Mouse (Mus musculus): ENCODE results near the gene Flt1. TPM values are rescaled to one million over a fixed set of nuclear protein-coding genes. Genes with fewer than 3 reads are reported as not detected.
A peak's percentile ranks its signal among the peaks of the same experiment; 100 is the strongest.

The Flt1 gene
- total and polyA plus RNA-seq, 3 experiments, result 0.03 to 0.08 TPM; not detected in 1

- Histone ChIP-seq H3K36me3 (ENCODE audit: control insufficient read depth in 1 of 2, insufficient read depth in 2 of 2, low read length in 2 of 2) (no peaks in the 10 kb centered on the region), H3K9ac (ENCODE audit: control insufficient read depth, low read depth, low read length, poor library complexity, severe bottlenecking) (no peak overlapping the region), H3K9me3 (replicated peaks; ENCODE audit: insufficient read depth, low read length) (no peaks in the 10 kb centered on the region), H3K79me2 (ENCODE audit: control insufficient read depth, insufficient read depth, low read length, poor library complexity) (no peaks in the 10 kb centered on the region), H3K27ac (ENCODE audit: control insufficient read depth, low read depth, low read length) (no peak overlapping the region), H3K4me1 (ENCODE audit: control insufficient read depth in 1 of 2, insufficient read depth in 2 of 2, low read length in 2 of 2) (no peaks in the 10 kb centered on the region), H3K4me3 (ENCODE audit: control insufficient read depth in 1 of 2, insufficient read depth in 1 of 2, low read depth in 2 of 2, low read length in 2 of 2) (no peak overlapping the region), H3K27me3 (ENCODE audit: control insufficient read depth in 1 of 2, insufficient read depth in 2 of 2, low read length in 2 of 2) (no peaks in the 10 kb centered on the region)
- TF ChIP-seq MAFK (IDR thresholded peaks at IDR 0.05; ENCODE audit: borderline replicate concordance, low read depth, low read length), result no peak
- TF ChIP-seq RAD21 (IDR thresholded peaks at IDR 0.05; ENCODE audit: low read depth, low read length), result no peak
- no peak for TF ChIP-seq ETS1 (IDR thresholded peaks at IDR 0.05; ENCODE audit: low read depth, low read length)
- no peak for TF ChIP-seq USF2 (IDR thresholded peaks at IDR 0.05; ENCODE audit: borderline replicate concordance in 1 of 2, insufficient read depth in 1 of 2, low read depth in 1 of 2, low read length in 2 of 2)
- TF ChIP-seq BHLHE40 (IDR thresholded peaks at IDR 0.05; ENCODE audit: borderline replicate concordance, low read depth, low read length), result no peak
- TF ChIP-seq POLR2AphosphoS2 (IDR thresholded peaks at IDR 0.05; ENCODE audit: low read length), result no peak
- no peak for TF ChIP-seq CHD1 (IDR thresholded peaks at IDR 0.05; ENCODE audit: low read depth, low read length)
- no peak for TF ChIP-seq CHD2 (IDR thresholded peaks at IDR 0.05; ENCODE audit: low read length)
- no peak for TF ChIP-seq TAL1 (IDR thresholded peaks at IDR 0.05; ENCODE audit: low read length)
- no peak for TF ChIP-seq MYB (IDR thresholded peaks at IDR 0.05; ENCODE audit: low read depth, low read length)
- TF ChIP-seq UBTF (IDR thresholded peaks at IDR 0.05; ENCODE audit: borderline replicate concordance, insufficient read depth, low read depth, low read length), result no peak
- TF ChIP-seq ZC3H11A (IDR thresholded peaks at IDR 0.05; ENCODE audit: low read depth, low read length), result no peak
- TF ChIP-seq HCFC1 (IDR thresholded peaks at IDR 0.05; ENCODE audit: low read depth, low read length), result no peak
- no peak for TF ChIP-seq TCF12 (IDR thresholded peaks at IDR 0.05; ENCODE audit: low read depth, low read length)
- TF ChIP-seq POLR2A (IDR thresholded peaks at IDR 0.05; ENCODE audit: control insufficient read depth in 1 of 2, insufficient read depth in 1 of 2, low read depth in 1 of 2, low read length in 2 of 2, poor library complexity in 1 of 2), result no peak
- DNase-seq (ENCODE audit: low read depth, low spot score), result no peak
Observed at GRCm38 (mm10) chr5:147736766-147737280, 11.0 kb upstream of the Flt1 start.

DNA sequence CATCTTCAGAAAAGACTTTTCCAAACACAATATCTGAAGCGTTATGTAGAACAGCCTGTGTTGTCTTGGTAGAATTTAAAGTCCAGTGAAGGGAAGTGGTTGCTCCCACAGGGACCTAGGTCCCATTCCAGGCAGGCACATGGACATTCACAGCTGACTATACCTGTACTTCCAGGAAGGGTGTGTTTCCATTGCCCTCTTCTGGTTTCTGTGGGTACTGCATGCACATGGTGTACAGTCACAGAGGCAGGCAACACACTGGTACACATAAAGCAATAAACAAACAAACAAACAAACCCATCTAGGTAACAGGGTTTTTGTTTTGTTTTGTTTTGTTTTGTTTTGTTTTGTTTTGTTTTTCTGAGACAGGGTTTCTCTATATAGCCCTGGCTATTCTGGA lies 7.9 kb upstream of the Flt1 start:
- Histone ChIP-seq H3K36me3 (ENCODE audit: control insufficient read depth in 1 of 2, insufficient read depth in 2 of 2, low read length in 2 of 2) (no peaks in the 10 kb centered on the region), H3K27me3 (ENCODE audit: control insufficient read depth in 1 of 2, insufficient read depth in 2 of 2, low read length in 2 of 2) (no peaks in the 10 kb centered on the region), H3K4me1 (ENCODE audit: control insufficient read depth in 1 of 2, insufficient read depth in 2 of 2, low read length in 2 of 2) (no peaks in the 10 kb centered on the region), H3K9ac (ENCODE audit: control insufficient read depth, low read depth, low read length, poor library complexity, severe bottlenecking) (no peak overlapping the region), H3K27ac (ENCODE audit: control insufficient read depth, low read depth, low read length) (no peak overlapping the region), H3K79me2 (ENCODE audit: control insufficient read depth, insufficient read depth, low read length, poor library complexity) (no peaks in the 10 kb centered on the region), H3K4me3 (ENCODE audit: control insufficient read depth in 1 of 2, insufficient read depth in 1 of 2, low read depth in 2 of 2, low read length in 2 of 2) (no peak overlapping the region), H3K9me3 (replicated peaks; ENCODE audit: insufficient read depth, low read length) (no peaks in the 10 kb centered on the region)
- TF ChIP-seq HCFC1 (IDR thresholded peaks at IDR 0.05; ENCODE audit: low read depth, low read length) (no peak), MYC (IDR thresholded peaks at IDR 0.05; ENCODE audit: low read depth, low read length) (0 out of 2 replicates have a peak, but pooled peaks have one; percentile 23), MAZ (IDR thresholded peaks at IDR 0.05; ENCODE audit: low read depth, low read length) (no peak), ZC3H11A (IDR thresholded peaks at IDR 0.05; ENCODE audit: low read depth, low read length) (peak; percentile 73), SMC3 (IDR thresholded peaks at IDR 0.05; ENCODE audit: low read depth, low read length) (peak; percentile 66), USF2 (IDR thresholded peaks at IDR 0.05; ENCODE audit: borderline replicate concordance in 1 of 2, insufficient read depth in 1 of 2, low read depth in 1 of 2, low read length in 2 of 2) (no peak), CTCF (IDR thresholded peaks at IDR 0.05 in 2 of 3, conservative IDR thresholded peaks at IDR 0.05 in 1 of 3; ENCODE audit: control insufficient read depth in 1 of 3, insufficient read depth in 1 of 3, low read depth in 2 of 3, low read length in 3 of 3, poor library complexity in 1 of 3, severe bottlenecking in 1 of 3) (peak; percentile 56 to 73 (median 70)), RAD21 (IDR thresholded peaks at IDR 0.05; ENCODE audit: low read depth, low read length) (peak; percentile 63), ETS1 (IDR thresholded peaks at IDR 0.05; ENCODE audit: low read depth, low read length) (no peak), NELFE (IDR thresholded peaks at IDR 0.05; ENCODE audit: low read depth, low read length) (no peak)
- peak; percentile 61 for DNase-seq (ENCODE audit: low read depth, low spot score)

Measured in MEL (cell line).